Mouse (Mus musculus) mouse trophoblast stem cell (cell line): ENCODE measurements at regions not wholly inside any gene's neighbourhood (a gene's known extent, or its start where the extent isn't known, plus 50 kb on each side); places are given as distances from the start of the nearest gene placed in this dataset.

ENCODE experiments used
- in situ Hi-C, 2 experiments: fragments of 300-500 bp; cut with MseI, MboI; formaldehyde crosslinking; loops; 2 replicates in 1 of 2; 3 replicates in 1 of 2; pipeline ENCODE4 v1.15.1; 2025

GRCm38 (mm10) chr9:33903991-33904570 is 581.6 kb upstream of the Kirrel3 start:
- in situ Hi-C loops = no loop called here

GRCm38 (mm10) chr9:33914919-33915318 is 570.8 kb upstream of the Kirrel3 start:
- in situ Hi-C loops = no loop called here

- in situ Hi-C loops = no loop called here
Measured at GRCm38 (mm10) chr9:33915349-33916056, 570.2 kb upstream of the Kirrel3 start.

GRCm38 (mm10) chr9:33930286-33930685 is 555.4 kb upstream of the Kirrel3 start:
- in situ Hi-C loops = no loop called here

- in situ Hi-C loops = no loop called here
Measured at GRCm38 (mm10) chr9:33934071-33934470, 551.6 kb upstream of the Kirrel3 start.

- in situ Hi-C loops = no loop called here
Measured at GRCm38 (mm10) chr9:33954319-33954718, 531.4 kb upstream of the Kirrel3 start.
